Mouse (Mus musculus) G1E-ER4 (cell line): Measurements from ENCODE around the gene Plxna1. TPM values are rescaled to one million over a fixed set of nuclear protein-coding genes. Genes with fewer than 3 reads are reported as not detected.

ENCODE experiments used
- GATA1 ChIP-seq: IDR thresholded peaks from one replicate; pipeline ENCODE4 v1.8.0; 2012; ENCODE audit warnings: low read length, inconsistent platforms
- polyA plus RNA-seq: library from polyadenylated mRNA; stranded (reverse); fragments of >175 nt; gene quantifications from 2 replicates; pipeline ENCODE4 v1.2.3, GENCODE M21; 2012

Gene Plxna1
- polyA plus RNA-seq, 1 experiment, result 14.0 TPM

GRCm38 (mm10) chr6:89308213-89308973 is 54.0 kb downstream of the Plxna1 start:
- no peak for TF ChIP-seq GATA1

GRCm38 (mm10) chr6:89304375-89305058 is 57.9 kb downstream of the Plxna1 start:
- TF ChIP-seq GATA1, result no peak

GRCm38 (mm10) chr6:89299818-89300217 is 62.6 kb downstream of the Plxna1 start:
- TF ChIP-seq GATA1, result no peak

- TF ChIP-seq GATA1, result no peak
Measured at GRCm38 (mm10) chr6:89296909-89297695, 65.3 kb downstream of the Plxna1 start.

- no peak for TF ChIP-seq GATA1
Measured at GRCm38 (mm10) chr6:89296001-89296709, 66.3 kb downstream of the Plxna1 start.

GRCm38 (mm10) chr6:89294621-89295020 is 67.8 kb downstream of the Plxna1 start:
- TF ChIP-seq GATA1, result no peak

- no peak for TF ChIP-seq GATA1
Measured at GRCm38 (mm10) chr6:89291494-89291893, 70.9 kb downstream of the Plxna1 start.

GRCm38 (mm10) chr6:89288156-89288555 is 74.3 kb downstream of the Plxna1 start:
- no peak for TF ChIP-seq GATA1

- TF ChIP-seq GATA1, result no peak
Measured at GRCm38 (mm10) chr6:89286700-89287428, 75.6 kb downstream of the Plxna1 start.

- no peak for TF ChIP-seq GATA1
Measured at GRCm38 (mm10) chr6:89286286-89286655, 76.1 kb downstream of the Plxna1 start.

GRCm38 (mm10) chr6:89285561-89286285 is 76.7 kb downstream of the Plxna1 start:
- TF ChIP-seq GATA1, result no peak

- TF ChIP-seq GATA1, result no peak
Measured at GRCm38 (mm10) chr6:89285116-89285515, 77.3 kb downstream of the Plxna1 start.

GRCm38 (mm10) chr6:89283095-89283494 is 79.3 kb downstream of the Plxna1 start:
- TF ChIP-seq GATA1, result no peak

GRCm38 (mm10) chr6:89282626-89283025 is 79.8 kb downstream of the Plxna1 start:
- TF ChIP-seq GATA1, result no peak
